Mouse (Mus musculus) testis, adult 2 months (tissue): ENCODE results near the gene Pml.

Experiments used
- CTCF ChIP-seq: fragments of 200-500 bp; IDR thresholded peaks from 2 replicates; pipeline ENCODE4 v1.5.1; 2012; ENCODE audit warnings: low read depth, mild to moderate bottlenecking, inconsistent platforms, low read length, moderate library complexity; ENCODE audit not compliant: control insufficient read depth, insufficient read depth, insufficient replicate concordance
- POLR2A ChIP-seq: fragments of 200-500 bp; IDR thresholded peaks from 2 replicates; pipeline ENCODE4 v1.6.1; 2012; ENCODE audit warnings: low read depth, mild to moderate bottlenecking, inconsistent platforms, low read length, moderate library complexity; ENCODE audit not compliant: control insufficient read depth

DNA sequence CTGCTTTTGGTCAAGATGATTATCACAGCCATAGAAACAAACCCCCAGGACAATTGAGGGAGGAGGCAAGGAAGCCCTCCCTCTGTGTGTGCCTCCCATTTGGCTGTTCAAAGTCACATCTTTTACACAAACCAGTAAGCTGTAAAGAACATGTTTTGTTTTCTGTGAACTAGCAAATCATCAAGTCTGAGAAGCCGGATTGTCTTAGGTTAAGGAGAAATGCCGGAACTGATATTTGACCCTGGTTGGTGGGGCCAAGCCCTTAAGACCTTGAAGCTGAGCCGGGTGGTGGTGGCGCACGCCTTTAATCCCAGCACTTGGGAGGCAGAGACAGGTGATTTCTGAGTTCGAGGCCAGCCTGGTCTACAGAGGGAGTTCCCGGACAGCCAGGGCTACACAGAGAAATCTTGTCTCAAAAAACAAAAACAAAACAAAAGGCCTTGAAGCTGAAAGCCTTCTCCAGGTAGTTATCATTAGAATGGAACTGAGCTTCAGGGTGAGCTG lies 24.6 kb upstream of the Pml start:
- TF ChIP-seq CTCF (no peak), POLR2A (no peak)
